Mouse (Mus musculus) testis, adult 2 months (tissue): ENCODE results near the gene Gm3376. TPM values are rescaled to one million over a fixed set of nuclear protein-coding genes. Genes with fewer than 3 reads are reported as not detected.
"Not testable (repeated sequence)": the region's sequence is repeated elsewhere in the genome, so short reads cannot be mapped to it uniquely, and the experiment has no call there.

Experiments
- H3K27ac ChIP-seq: fragments of 200-500 bp; 2 replicates; pipeline ENCODE4 v1.5.1; 2012; ENCODE audit warnings: low read depth, low read length; ENCODE audit not compliant: control insufficient read depth, insufficient read depth
- H3K27me3 ChIP-seq: fragments of 200-500 bp; 2 replicates; pipeline ENCODE4 v1.6.1; 2012; ENCODE audit warnings: mild to moderate bottlenecking, low read length, moderate library complexity; ENCODE audit not compliant: control insufficient read depth, insufficient read depth
- H3K36me3 ChIP-seq: fragments of 200-500 bp; 2 replicates; pipeline ENCODE4 v1.6.1; 2012; ENCODE audit warnings: mild to moderate bottlenecking, low read length; ENCODE audit not compliant: control insufficient read depth, insufficient read depth
- H3K4me1 ChIP-seq: fragments of 200-500 bp; 2 replicates; pipeline ENCODE4 v1.6.1; 2012; ENCODE audit warnings: low read length; ENCODE audit not compliant: control insufficient read depth, insufficient read depth
- H3K4me3 ChIP-seq: fragments of 200-500 bp; 2 replicates; pipeline ENCODE4 v1.5.1; 2012; ENCODE audit warnings: low read depth, mild to moderate bottlenecking, low read length, moderate library complexity, mixed read lengths; ENCODE audit not compliant: control insufficient read depth
- polyA plus RNA-seq: library from polyadenylated mRNA; depleted of rRNA; stranded (reverse); fragments of >200 nt; gene quantifications from 2 replicates; pipeline ENCODE4 v1.2.3, GENCODE M21; 2012; rRNA removed

The Gm3376 gene
- 0.59 TPM in 1 of 2 replicates, not detected in the other for polyA plus RNA-seq

- H3K27me3 ChIP-seq, H3K36me3 ChIP-seq, H3K4me1 ChIP-seq, H3K4me3 ChIP-seq, H3K27ac ChIP-seq: not testable (repeated sequence)
These were observed at the start of gene Gm3376 for GRCm38 (mm10) chrY:3771373-3771772. TSS of gene Gm3376 (plus strand) at chrY:3771673.
